Mouse (Mus musculus) spleen, adult 12 weeks (tissue): ENCODE measurements around the gene Psmd12.
A peak's percentile ranks its signal among the peaks of the same experiment; 100 is the strongest.

ENCODE experiments used
- DNase-seq: peaks from one replicate; pipeline ENCODE4 v3.0.0; 2022; ENCODE audit warnings: low spot score

Gene Psmd12

GRCm38 (mm10) chr11:107510362-107511269 lies 31.3 kb downstream of the Psmd12 start:
- no peak for DNase-seq

GRCm38 (mm10) chr11:107511954-107512353 lies 32.7 kb downstream of the Psmd12 start:
- DNase-seq = peak; percentile 23

GRCm38 (mm10) chr11:107513047-107513446 lies 33.8 kb downstream of the Psmd12 start:
- no peak for DNase-seq

- DNase-seq = no peak
Measured at GRCm38 (mm10) chr11:107516387-107516786, 37.1 kb downstream of the Psmd12 start.

GRCm38 (mm10) chr11:107518645-107519429 lies 39.6 kb downstream of the Psmd12 start:
- no peak for DNase-seq

GRCm38 (mm10) chr11:107521153-107521552 lies 41.9 kb downstream of the Psmd12 start:
- no peak for DNase-seq

GRCm38 (mm10) chr11:107524966-107525365 lies 45.7 kb downstream of the Psmd12 start:
- no peak for DNase-seq

- DNase-seq = no peak
Measured at GRCm38 (mm10) chr11:107527632-107528031, 48.3 kb downstream of the Psmd12 start.

GRCm38 (mm10) chr11:107529320-107529719 lies 50.0 kb downstream of the Psmd12 start:
- no peak for DNase-seq

- DNase-seq = no peak
Measured at GRCm38 (mm10) chr11:107531445-107531844, 52.2 kb downstream of the Psmd12 start.

- no peak for DNase-seq
Measured at GRCm38 (mm10) chr11:107532271-107532670, 53.0 kb downstream of the Psmd12 start.

GRCm38 (mm10) chr11:107538994-107539393 lies 59.7 kb downstream of the Psmd12 start:
- no peak for DNase-seq

- no peak for DNase-seq
Measured at GRCm38 (mm10) chr11:107540339-107540738, 61.1 kb downstream of the Psmd12 start.

- DNase-seq = no peak
Measured at GRCm38 (mm10) chr11:107545747-107546476, 66.6 kb downstream of the Psmd12 start.

GRCm38 (mm10) chr11:107546667-107547301 lies 67.5 kb downstream of the Psmd12 start:
- DNase-seq = no peak

- DNase-seq = peak; percentile 36
Measured at GRCm38 (mm10) chr11:107547351-107548203, 68.3 kb downstream of the Psmd12 start, which contains the start of gene Helz. Helz (plus strand) TSS chr11:107547930.

- DNase-seq = no peak
Measured at GRCm38 (mm10) chr11:107548204-107548975, 69.1 kb downstream of the Psmd12 start.
